Mouse (Mus musculus) erythroblast, embryonic 14.5 days (primary cell): Measurements from ENCODE around the gene Axl.

Experiments used
- GATA1 ChIP-seq: IDR thresholded peaks from 2 replicates; pipeline ENCODE4 v1.6.1; 2012; ENCODE audit warnings: low read length, inconsistent platforms, mixed read lengths
- TAL1 ChIP-seq: IDR thresholded peaks from 3 replicates; pipeline ENCODE4 v1.6.1; 2012; ENCODE audit warnings: low read length, inconsistent platforms, mixed read lengths

- no peak for TF ChIP-seq GATA1
- TF ChIP-seq TAL1 = no peak
Measured at GRCm38 (mm10) chr7:25815571-25815970, 27.1 kb upstream of the Axl start.
